Comparison of ENCODE assay signal across 8 mouse cellular contexts in the genomic region with DNA sequence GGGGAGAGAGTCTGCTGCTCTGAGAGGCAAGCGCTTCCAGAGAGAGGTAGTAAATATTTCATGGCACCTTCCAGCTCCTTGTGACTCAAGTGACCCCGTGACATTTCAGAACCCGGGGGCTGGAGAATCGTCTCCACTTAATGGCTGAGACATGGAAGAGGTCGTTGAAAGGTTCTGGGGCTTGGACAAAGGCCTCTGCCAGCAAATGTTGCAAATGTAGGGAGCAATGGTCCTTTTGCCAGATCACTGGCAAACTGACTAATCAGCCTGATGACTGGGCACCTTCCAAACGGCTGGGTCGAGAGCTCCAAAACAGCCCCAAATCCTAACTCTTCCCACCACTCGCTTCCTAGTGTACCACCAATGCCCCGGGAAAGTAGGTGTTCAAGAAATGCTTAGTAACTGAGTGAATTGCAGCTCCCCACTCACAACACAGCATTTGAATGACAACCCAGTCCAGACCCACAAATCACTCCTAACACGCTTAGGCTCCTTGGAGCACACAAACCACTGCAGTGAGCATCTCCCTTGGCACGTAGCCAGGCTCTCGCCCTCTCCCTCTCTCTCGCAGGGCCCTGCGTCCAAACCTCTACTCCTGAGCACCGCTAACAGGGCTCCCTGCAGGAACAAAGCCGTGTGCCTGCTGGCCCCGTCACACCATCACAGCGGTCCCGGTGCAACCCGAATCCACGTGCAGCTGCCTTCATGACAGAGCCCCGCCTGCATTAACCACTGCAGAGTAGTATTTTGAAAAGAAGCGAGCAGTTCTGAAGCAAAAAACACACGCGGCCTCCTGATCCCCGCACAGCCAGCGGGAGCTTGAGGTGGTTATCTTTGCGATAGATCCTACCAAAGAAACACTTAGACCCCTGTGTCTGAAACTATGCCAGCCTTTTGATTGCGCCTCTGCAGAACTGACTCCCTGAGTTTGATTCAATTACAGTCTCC.
DNase-seq lines count a peak whose midpoint lies in the region; ATAC-seq lines count a peak whose summit lies in the region.

No protein-coding gene starts in this region.

- peak; percentile 15; the same call in 1 of the 2 replicates for ATAC-seq in frontal cortex, adult (ENCODE audit: low TSS enrichment)

- no peak for DNase-seq in frontal cortex, postnatal 36 days (ENCODE audit: low spot score in 2 of 2)
- peak; percentile 27 for DNase-seq in thymus, postnatal 4 days
- no peak for DNase-seq in thymus, postnatal 10 days (ENCODE audit: low spot score in 2 of 2)
- DNase-seq in induced T-regulatory cell, adult 2 months (ENCODE audit: low read depth), result peak; percentile 20
- peak; percentile 50 for DNase-seq in testis, postnatal 14 days (ENCODE audit: low spot score)
- no peak for DNase-seq in spleen, adult 12 weeks (ENCODE audit: low spot score)
- no peak for DNase-seq in ovary, postnatal 10 days (ENCODE audit: low spot score)

Comparison
In these comparisons a context has a peak if more than half of its experiments do, and no peak if none do; other contexts are left out.
1. DNase-seq: peak in thymus, postnatal 4 days (single experiment), induced T-regulatory cell, adult 2 months (single experiment) and testis, postnatal 14 days (single experiment); none in frontal cortex, postnatal 36 days (0 of 2), thymus, postnatal 10 days (0 of 2), spleen, adult 12 weeks (single experiment) and ovary, postnatal 10 days (single experiment).